Mouse (Mus musculus): Measurements from ENCODE around the gene Ctcf.
"Not testable (repeated sequence)": the region's sequence is repeated elsewhere in the genome, so short reads cannot be mapped to it uniquely, and the experiment has no call there.

Ctcf gene

GRCm38 (mm10) chr8:105636018-105636962 lies at the start of gene Ctcf:
Ctcf (plus strand) TSS chr8:105636568.
- peak; percentile 77 for ATAC-seq (ENCODE audit: insufficient number of reproducible peaks, low FRiP score, low TSS enrichment)

DNA sequence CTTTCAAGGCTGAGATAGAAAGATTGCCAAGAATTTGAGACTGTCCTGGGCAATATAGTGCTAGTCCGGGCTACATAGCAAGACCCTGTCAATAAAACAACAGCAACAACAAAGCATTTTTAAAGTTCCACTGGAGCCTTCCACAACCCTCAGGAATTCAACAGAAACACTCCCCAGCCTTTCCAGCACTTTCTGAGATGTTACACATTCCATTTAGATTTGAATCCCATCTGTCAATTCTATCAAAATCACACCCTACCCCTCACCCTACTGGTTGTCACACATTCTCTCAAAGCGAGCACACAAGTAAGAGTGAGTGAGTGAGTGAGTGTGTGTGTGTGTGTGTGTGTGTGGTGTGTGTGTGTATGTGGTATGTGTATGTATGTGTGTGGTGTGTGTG lies 43.9 kb upstream of the Ctcf start:
- ATAC-seq (ENCODE audit: insufficient number of reproducible peaks, low FRiP score, low TSS enrichment), result no peak

GRCm38 (mm10) chr8:105593859-105594258 lies 42.5 kb upstream of the Ctcf start:
- ATAC-seq (ENCODE audit: insufficient number of reproducible peaks, low FRiP score, low TSS enrichment), result no peak

DNA sequence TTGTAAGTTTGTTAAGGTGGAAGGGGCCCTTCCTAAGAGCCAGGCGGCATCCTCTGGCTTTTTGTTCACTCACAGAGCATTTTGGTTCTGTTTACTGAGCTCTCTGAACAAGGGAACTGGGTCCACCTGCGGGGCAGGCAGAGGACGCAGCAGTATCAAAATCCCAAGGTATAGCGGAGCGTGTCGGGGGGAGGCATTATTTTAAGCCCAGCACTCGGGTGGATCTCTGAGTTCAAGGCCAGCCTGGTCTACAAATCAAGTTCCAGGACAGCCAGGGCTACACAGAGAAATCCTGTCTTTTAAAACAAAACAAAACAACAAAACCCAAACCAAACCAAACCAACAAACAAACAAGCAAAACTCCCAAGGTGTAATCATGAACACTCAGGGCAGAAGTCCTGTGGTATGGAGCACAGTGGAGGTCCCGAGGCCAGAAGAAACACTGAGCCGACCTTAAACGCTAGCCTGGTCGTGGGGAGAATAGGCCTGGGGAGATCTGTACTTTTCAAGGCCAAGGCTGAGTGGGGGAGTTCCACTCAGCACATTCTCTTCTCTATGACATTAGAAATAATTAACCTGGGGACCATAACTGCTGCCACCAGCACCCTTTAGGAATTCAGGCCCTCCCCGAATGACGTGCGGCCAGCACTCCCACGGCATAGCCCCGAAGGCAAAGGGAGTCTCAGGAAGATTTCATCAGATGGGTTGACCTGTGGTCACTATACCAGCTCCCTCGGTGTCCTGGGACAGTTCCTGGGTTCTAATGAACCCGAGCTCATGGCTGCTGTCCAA lies 41.7 kb upstream of the Ctcf start:
- no peak for ATAC-seq (ENCODE audit: insufficient number of reproducible peaks, low FRiP score, low TSS enrichment)

- peak; percentile 70 for ATAC-seq (ENCODE audit: insufficient number of reproducible peaks, low FRiP score, low TSS enrichment)
These were observed 39.9 kb upstream of the Ctcf start for GRCm38 (mm10) chr8:105596362-105597034.

- ATAC-seq (ENCODE audit: insufficient number of reproducible peaks, low FRiP score, low TSS enrichment), result no peak
These were observed 37.6 kb upstream of the Ctcf start for GRCm38 (mm10) chr8:105598777-105599176.

DNA sequence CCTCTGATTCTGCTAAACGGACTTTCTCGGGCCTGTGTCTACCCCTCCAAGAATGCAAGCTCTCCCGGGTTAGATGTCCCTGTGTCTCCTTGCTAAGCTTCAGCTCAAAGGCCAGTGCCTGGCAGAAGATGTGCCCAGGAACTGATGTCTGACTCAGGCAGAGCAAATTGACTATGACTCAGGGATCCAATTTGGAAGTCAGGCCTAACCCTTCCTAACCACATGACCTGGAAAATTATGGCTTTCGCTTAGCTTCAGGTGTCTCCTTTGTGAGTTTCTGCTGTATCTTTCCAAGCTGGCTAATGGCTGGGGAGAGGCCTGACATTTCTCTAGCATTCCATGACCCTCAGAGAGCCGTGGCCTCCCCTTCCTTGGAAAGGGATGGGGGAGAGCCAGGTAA lies 35.1 kb upstream of the Ctcf start:
- no peak for ATAC-seq (ENCODE audit: insufficient number of reproducible peaks, low FRiP score, low TSS enrichment)

GRCm38 (mm10) chr8:105602540-105602939 lies 33.8 kb upstream of the Ctcf start:
- not testable (repeated sequence) for ATAC-seq (ENCODE audit: insufficient number of reproducible peaks, low FRiP score, low TSS enrichment)

- peak; percentile 60 for ATAC-seq (ENCODE audit: insufficient number of reproducible peaks, low FRiP score, low TSS enrichment)
These were observed 31.5 kb upstream of the Ctcf start, which contains the start of gene Ripor1 for GRCm38 (mm10) chr8:105604804-105605381. Ripor1 (plus strand) TSS chr8:105605255.

- ATAC-seq (ENCODE audit: insufficient number of reproducible peaks, low FRiP score, low TSS enrichment), result peak; percentile 13; the same call in 1 of the 2 replicates
These were observed 30.7 kb upstream of the Ctcf start for GRCm38 (mm10) chr8:105605491-105606188.

DNA sequence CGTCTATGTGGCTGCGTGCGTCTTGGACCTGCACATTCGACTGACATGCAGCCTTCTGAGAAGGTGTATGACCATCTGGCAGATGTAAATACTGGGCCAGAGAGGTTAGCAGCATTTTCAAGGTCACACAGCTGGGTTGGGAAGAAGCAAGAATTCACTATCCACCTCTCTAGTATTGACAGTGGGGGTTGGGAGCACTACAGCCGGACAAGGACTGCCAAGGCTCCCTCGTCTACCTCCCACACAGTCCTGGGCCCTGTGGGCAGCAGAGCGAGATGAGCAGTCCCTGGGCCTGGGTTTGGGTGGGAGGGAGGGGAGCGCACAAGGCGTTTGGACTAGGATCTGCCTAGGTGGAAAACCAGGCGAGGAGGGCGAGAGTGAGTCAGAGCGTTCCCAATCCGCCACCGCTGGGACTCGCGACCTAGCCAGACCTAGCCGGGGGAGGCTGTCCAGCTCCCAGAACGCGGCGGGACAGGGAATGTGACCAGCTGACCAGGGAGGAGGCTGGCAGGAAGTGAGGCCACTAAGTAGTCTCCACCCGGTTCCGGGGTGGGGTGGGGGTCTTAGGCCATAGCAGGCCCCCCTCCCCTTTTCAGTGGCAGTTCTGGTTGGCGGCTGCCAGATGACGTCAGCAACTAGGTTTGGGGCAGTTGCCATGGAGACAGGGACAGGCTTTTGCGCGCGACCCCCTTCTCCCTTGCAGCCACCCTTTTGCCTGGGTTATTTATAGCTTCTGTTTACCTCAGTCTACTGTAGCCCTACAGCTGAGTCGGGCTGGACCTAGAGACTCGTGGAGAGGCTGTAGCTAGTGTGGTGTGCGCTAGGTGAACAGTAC lies 30.0 kb upstream of the Ctcf start:
- peak; percentile 36 for ATAC-seq (ENCODE audit: insufficient number of reproducible peaks, low FRiP score, low TSS enrichment)

DNA sequence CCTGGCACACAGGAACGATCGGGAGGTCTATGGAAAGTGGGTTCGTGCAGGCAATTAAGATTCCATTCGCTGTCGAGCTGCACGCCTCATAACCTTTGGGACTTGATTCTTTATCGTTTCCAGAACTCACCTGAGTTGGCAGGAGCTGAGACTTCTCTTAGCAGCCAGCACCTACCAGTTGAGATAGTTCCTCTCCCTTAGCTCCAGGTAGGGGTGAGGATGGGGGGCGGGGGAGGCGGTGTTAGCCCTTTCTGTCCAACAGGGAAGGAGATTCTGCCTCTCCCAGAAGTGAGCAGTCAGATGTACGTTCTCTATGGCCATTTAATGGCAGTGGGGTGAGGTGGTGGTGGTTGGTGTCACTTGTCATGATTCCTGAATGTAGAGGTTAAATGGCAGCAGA lies 29.3 kb upstream of the Ctcf start:
- no peak for ATAC-seq (ENCODE audit: insufficient number of reproducible peaks, low FRiP score, low TSS enrichment)

- no peak for ATAC-seq (ENCODE audit: insufficient number of reproducible peaks, low FRiP score, low TSS enrichment)
These were observed 28.7 kb upstream of the Ctcf start for GRCm38 (mm10) chr8:105607684-105608083.

- ATAC-seq (ENCODE audit: insufficient number of reproducible peaks, low FRiP score, low TSS enrichment), result no peak
These were observed 27.0 kb upstream of the Ctcf start for GRCm38 (mm10) chr8:105609355-105609754.

DNA sequence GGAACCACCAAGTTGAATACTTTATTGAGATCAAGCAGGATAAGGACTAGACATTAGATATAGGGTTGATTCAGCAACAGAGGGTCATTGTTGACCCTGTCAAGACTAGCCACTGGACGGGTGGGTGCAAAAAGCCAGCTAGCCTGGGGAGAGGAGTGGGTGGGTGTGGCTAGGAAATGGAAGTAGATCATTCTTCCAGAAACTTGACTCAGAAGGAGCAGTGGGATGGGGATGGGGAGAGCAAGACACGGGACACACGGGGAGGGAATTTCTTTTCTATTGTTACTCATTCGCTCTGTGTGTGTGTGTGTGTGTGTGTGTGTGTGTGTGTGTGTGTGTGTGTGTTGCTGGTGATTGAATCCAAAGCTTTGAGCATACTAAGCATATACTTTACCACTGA lies 26.6 kb upstream of the Ctcf start:
- ATAC-seq (ENCODE audit: insufficient number of reproducible peaks, low FRiP score, low TSS enrichment), result no peak

- no peak for ATAC-seq (ENCODE audit: insufficient number of reproducible peaks, low FRiP score, low TSS enrichment)
These were observed 24.5 kb upstream of the Ctcf start for GRCm38 (mm10) chr8:105611836-105612235.

DNA sequence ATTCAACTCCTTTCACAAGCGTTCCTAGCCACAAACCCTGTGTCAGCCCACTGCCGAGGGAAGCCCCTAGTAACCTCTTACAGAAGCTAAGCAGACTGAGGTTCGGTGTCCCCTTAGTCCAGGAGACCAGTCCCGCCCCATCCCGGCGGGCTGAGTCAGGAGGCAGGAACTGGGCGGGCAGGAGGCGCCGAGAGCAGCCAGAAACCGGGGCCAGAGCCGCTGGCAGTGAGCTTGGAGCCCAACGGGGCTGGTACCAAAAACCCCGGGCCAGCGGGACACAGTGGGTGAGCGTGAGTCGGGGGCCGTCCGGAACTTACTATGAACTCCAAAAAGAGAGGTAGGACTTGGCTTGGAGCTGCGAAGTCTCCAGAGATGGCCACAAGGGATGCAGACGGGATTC lies 23.3 kb upstream of the Ctcf start:
- ATAC-seq (ENCODE audit: insufficient number of reproducible peaks, low FRiP score, low TSS enrichment), result no peak

DNA sequence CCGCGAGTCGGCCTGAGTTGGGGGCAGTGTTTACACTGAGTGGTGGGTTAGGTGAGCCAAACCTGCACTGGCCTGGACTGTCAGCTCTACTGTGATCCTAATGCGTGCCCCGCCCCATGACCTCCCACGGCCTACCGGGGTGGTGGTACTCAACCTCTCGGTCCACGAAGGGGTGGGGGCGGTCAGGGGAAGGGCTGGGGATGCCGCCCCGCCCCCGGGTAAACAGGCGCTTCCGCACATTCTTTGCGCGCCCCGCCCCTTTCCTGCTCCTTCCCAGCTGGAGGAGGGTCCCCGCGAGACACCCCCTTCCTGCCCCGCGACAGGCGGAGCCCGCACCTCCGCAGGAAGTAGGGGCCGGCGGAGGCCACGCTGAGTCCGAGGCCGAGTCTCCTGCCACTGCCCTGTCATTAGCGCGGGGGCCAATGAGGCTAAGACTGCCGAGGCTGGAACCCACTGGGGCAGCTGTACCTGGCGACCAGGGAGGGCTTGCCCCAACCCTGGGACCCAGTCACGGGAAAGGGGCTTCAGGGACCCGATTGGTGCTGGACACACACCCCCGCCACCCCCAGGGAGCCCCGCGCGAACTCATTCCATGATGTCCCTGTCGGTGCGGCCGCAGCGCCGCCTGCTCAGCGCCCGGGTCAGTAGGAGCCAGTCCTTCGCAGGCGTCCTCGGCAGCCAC lies 22.4 kb upstream of the Ctcf start:
- no peak for ATAC-seq (ENCODE audit: insufficient number of reproducible peaks, low FRiP score, low TSS enrichment)

All from cerebellum, adult (tissue).